Mouse (Mus musculus) MEL-GATA-1-ER (cell line): Measurements from ENCODE around the gene Pde4b.
"Not testable (repeated sequence)": the region's sequence is repeated elsewhere in the genome, so short reads cannot be mapped to it uniquely, and the experiment has no call there.

Experiments
- DNase-seq: peaks from one replicate; pipeline ENCODE4 v3.0.0-alpha.2; 2012; ENCODE audit warnings: low read depth; ENCODE audit errors: extremely low read depth

Gene Pde4b

DNA sequence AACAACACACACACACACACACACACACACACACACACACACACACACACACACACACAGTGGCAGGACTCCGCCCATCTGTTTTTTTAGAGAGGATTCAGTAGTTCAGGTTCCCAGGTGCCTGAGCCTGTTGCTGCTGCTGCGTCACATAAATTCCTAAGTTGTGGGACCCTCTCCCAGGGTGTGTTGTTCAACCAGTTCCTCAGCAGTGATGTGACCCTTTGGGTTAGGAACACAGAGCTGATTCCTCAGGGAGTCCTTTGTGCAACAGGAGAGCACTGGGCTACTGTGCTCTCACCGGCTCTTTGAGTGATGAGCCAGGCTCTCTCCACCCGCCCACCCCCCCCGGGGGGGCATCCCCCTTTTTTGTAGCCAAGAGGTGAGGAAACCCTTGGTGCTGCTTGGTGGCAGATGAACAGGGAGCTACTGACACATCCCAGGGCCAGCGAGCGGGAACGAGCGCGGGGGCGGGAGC is at the start of gene Pde4b:
TSS of gene Pde4b (plus strand) at position 453 of the 475 bp plus-strand sequence.
- no peak for DNase-seq

DNA sequence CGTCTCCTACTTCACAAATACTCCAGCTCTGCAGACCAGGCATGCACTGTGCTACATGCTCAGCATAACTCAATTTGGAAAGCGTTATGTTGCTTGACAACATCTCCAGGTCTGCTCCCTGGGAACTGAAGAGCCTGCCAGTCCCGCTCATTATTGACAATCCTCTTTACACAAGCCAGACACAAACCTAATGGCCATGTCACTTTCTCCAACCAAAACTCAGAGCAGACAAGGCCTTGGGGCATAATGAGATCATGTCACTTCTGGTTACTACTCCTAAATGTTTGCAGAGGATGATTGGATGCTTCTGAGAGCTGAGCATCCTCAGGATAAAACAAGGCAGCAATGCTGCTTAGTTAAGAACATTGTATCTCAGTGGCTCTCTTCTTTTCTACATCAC is 47.2 kb upstream of the Pde4b start:
- DNase-seq = no peak

DNA sequence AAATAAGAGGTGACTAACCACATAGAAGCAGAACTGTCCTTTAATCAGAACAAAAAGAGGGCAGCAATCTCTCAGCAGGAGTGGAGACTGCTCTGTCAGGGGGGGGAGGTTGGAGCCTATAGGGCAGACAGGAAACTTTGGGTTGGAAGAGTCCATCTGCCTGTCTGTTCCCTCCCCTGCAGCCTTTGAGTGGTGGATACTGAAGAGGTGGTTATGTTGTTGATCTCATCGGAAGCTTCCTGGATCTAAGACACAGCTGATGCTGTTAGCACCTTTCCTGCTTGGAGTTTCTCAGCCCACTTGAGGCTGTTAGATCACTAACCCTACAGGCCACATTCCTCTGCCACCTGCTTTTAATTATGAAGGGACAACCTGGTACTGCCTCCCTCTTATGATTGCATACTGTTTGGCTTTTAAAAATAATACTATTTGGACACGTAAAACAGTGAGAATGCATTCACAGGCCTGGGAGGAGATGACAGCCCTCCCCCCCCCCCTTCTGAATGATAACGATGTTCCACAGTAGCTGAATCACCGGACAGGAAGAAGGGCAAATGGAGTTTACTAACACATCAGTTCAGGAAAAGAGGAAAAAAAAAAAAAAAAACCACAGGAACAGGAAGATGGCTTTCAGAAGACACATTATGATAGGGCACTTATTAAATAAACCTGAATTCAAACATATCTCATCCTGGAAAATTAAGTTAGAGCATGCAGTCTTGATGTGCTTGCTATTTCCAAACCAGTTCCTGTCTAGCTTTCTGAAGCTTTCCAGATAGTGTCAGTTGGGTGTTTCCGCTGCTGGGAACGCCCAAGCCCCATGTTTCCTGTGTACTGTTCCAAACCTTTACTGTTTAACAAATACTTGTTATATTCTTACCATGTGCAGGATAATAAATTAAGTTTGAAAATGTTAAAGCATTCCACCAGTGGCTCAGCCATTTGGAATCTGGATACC is 41.9 kb upstream of the Pde4b start:
- peak; percentile 8 for DNase-seq

DNA sequence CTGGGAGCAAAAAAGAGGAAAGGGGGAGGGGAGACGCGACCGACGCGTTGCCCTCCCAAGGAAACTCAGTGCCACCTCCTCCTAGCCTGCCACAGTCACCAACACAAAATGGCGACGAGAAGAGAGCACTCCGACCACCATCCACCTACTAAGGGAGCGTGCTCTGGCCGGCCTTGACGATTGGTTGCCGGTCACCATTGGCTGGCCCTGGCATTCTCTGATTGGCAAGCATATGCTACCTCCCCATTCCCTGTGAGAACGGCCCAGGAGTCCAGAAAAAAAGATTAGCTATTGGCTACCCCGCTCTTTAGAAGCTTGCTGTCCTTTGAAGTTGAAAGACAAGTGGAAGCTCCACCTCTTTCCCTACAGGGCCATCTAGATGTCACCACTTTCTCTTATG is 38.0 kb upstream of the Pde4b start:
- not testable (repeated sequence) for DNase-seq

DNA sequence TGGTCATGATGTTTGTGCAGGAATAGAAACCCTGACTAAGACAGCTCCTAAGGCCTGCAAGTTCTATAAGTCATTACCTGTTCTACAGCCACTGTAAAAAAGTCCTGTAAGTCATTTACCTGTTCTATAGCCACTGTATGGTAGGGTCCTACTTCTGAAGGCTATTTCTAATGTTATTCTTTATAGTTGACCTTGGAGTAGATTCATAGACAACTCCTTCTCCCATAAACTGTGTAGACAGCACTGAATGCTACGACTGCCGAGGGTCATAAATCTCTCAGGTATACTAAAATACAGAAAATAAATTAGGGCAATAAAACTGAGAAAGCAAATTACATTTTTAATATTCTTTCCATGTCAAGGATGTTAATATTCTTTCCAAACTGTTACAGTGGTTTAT is 26.0 kb upstream of the Pde4b start:
- DNase-seq = no peak

DNA sequence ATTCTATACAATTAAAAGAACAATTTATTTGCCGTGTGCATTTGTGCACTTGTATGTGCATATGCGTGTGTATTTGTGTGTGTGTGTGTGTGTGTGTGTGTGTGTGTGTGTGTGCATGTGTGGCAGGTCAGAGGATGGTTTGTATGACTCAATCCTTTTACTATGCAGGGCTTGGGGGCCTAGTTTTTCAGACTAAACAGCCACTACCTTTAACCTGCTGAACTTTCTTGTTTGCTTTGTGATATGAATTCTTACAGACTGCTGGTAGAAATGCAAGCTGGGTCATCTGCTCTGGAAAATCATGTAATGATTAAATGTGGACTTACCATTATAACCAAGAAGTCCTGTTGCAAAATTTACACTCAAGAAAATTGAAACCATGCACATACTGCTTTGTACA is 18.0 kb upstream of the Pde4b start:
- no peak for DNase-seq

DNA sequence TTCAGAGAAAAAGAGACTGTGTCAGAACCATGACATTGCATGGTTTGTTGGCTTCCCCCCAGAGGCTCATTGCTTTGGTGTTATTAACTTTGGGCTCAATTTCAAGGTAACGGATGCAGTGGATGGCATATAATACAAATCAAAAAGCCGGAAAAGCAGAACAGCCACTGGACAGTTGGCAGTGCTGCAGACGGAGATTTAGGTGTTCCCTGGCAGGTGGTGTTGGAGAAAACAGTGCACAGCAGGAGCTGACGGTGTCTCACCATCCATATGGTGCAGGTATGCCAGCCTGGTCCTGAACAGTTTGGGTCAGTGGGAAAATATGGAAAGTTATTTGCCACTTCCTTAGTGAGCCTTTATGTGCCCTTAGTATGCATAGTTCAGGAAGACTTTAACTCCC is 1.0 kb upstream of the Pde4b start:
- no peak for DNase-seq

DNA sequence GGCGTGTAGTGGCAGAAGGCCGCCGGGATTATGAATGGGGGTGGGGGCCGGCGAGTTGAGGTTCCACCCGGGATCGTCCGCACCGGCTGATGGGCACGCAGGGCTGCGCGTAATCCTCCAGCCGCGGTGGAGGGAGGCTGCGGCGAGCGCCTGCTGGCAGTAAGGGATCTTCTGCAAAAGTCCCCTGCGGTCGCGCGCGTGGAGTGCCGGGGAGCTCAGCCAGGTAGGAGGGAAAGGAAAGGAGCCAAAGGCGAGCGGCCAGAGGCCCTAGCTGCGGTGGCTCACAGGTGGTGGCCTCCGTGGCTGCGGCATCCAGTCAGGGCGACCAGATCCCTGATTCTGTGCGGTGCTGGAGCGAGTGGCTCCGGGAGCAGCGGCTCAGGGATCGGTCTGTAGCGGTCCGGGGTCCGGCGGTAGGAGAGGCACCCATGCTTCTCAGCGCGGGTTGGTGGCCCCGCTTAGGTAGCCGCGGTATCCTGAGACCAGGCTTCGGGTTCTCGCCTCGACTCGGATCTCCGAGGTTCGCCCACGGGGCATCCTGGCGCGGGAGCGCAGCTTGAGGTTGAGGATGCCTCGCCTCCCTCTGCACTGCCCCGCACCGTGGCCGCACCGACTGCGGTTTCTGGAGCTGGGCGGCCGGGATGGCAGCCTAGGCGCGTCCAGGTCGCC is 357 bp downstream of the Pde4b start:
- DNase-seq = no peak

DNA sequence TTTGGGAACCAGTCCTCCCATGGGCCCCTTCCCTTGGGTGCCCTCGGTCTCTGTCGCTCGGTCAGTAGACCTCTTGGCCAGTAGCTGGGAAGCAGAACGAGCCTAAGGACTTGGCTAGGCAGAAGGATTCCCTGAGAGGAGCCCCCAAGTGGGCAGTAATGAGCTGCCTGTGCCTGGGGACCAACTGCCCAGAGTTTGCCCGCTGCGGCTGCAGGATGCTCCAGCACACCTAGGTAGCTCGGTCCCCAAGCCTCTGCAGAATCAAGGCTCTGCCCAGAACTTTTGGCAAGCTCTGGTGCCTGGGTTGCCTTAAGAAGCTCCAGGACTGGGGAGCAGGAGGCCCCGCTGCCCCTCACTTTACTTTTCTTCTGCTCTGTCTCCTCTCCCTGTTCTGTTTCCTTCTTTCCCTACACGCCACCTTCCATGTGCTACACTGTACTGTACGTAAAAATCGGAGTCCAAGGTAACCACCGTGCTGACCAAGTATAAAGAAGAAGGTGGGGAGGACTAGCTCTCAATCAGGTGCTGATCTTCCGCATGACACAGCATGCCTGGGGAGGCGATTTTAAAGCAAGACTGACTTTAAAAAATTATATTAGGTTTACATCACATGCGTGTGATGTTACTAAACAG is 1.0 kb downstream of the Pde4b start:
- DNase-seq = no peak

DNA sequence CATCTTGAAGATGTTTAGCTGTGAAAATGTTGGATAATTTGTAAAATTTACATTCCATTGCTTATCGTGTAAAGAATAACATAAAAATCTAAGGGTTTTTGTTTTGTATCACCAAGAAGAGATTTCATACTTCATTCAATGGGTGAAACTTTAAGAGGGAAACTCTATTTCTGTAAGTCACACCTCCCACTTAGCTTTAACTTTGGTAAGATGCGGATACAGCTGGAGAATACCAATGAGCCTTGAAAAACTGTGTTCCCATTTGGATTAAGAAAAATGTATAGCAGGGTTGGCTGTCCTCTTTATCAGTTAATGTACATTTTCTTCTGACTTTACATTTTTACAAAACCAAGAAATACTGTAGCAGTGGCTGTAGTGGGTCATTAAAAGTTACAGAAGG is 8.5 kb downstream of the Pde4b start:
- no peak for DNase-seq

DNA sequence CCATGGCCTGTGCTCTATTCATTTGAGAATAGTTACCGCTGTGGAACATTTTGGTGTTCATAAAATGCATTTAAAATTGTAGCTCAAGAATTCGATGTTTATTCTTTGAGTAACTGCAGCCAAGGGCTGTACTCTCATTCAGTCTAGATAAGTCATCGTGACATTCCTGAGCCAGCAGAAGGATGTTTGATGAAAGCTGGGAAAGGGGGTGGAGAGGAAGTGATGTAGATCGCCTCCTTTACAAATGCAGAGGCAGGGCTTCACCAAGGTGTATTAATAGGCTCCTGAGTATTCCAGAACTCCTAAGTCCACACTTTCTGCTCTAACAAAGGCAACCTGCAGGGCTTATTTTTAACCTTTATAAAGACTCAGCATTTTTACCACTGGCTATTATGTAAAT is 14.9 kb downstream of the Pde4b start:
- DNase-seq = no peak

DNA sequence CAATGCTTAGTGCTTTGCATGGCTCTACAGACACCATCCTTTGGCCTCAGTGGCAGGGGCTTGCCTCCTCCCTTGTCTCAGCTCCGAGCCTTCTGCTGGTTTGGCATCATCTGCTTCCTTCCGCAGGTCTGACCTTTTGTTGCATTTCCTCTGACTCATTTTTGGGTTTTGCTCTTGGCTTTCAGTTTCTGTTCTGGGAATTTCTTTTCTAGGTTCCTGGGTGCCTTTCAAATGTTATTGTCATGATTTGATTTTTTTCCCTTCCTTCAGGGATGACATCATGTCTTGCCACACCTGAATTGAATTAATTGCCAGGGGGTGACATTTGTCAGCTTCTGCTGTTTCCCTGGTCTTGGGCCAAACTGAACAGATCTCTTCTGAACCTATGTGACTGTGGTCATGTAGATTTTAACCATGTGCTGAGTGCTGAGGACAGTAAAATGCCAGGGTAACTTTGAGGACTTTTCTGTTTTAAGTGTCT is 17.2 kb downstream of the Pde4b start:
- DNase-seq = no peak

DNA sequence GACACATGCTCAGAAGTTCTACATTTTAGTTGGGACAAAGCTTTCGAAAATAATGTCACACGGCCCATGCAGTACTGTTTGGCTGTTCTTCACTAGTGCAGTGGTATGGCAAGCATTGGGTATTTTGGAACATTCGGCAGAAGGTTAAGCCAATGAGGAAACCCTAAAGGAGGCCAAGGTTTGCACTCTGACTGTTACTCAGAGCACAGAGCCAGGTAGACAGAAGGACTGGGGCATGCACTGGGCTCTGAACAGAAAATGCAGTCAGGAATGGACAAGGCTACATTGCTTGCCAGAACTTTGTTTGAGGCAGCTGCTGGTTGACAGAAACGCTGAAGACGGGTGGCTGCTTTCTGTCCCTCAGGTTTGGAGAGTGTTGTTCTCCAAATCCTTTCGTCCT is 19.4 kb downstream of the Pde4b start:
- no peak for DNase-seq

DNA sequence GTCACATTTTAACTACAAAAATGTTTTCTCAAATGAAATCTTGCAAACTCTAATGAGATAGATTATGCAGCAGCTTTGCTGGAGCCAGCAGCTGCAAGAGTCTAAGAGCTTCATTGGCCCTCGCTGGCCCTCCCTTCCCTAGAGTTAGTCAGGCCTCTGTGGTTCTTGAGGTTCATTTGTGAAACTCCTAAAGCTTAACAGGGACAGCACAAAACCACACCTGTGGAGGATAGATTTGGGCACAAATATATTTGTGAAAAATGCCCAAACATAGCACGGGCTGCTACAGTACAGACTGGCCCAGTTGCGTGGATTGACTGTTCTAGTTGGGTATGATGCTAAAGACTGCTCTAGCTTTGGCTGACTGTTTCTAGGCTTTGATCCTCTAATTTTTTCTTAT is 32.1 kb downstream of the Pde4b start:
- no peak for DNase-seq

DNA sequence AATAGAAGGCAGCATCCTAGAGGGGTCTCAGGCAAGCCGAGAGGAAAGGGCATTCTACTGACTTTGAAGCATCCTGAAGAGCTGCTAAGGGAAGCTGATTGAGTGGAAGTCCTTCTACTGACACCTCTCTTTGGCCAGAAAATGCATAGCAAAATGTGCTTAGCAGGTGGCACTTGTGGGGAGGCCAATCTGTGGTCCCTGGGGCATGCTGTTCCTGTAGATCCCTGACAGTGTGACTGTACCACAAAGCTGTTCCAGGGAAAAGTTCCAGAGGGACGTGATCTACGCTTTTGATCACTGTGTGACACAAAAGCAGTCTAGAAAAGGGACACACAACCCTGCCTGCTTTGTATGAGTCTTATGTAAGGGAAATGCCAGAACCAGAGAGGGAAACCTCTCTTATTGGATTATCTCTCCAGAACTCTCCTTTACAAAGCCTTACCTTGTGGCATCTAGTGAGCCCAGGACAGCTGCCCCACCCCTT is 49.1 kb downstream of the Pde4b start:
- no peak for DNase-seq

DNA sequence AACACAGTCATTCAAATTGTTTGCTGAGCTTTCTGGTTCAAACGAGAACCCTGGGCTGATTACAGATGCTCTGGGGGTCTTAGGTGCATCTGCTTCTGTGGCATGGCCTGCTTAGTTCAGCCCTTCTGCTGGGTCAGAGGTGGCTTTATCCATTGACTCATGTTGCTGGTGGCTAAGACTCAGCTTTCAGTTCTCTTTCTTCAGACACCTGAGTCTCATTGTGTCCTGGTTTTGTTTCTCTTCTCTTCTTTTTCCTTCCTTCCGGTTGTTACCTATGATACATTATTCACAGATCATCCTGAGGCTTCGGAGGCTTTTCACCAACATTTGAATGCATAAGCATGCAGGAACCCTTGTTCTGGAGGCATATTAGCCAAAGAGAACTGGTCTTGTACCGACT is 51.0 kb downstream of the Pde4b start:
- DNase-seq = no peak

DNA sequence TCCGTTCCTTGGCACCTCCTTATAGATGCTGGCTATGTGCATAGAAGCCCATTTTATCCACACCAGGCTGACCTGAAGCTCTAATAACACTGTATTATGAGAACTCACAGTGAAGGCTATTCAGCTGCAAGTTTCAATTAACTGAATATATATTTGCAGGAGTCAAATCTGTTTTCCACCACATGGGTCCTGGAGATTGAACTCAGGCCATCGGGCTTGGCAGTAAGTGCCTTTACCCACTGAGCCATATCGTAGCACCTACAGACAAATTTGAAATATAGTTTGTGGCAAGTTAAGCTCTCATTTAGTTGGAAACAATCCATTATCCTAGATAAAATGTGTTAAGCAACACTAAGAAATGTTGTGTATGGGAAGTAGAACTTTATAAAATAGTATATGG is 53.9 kb downstream of the Pde4b start:
- no peak for DNase-seq

DNA sequence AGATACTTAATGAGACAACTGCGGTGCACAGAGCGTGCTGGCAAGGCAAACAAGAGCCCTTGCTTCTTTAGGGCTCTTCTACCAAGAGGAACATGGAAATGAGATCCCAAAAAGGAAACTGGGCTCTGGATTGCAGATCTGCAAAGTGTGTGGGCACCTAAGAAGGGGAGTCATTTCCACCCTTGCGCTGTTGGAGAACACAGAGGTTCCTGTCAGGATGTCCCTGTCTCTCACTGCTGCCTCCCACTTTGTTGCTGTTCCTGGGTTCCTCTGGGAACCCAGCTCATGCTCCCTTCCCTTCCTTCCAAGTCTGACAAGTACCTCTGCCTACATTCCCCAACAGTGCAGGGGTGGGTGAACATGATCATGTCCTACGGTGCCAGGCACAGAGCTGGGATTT is 61.4 kb downstream of the Pde4b start:
- DNase-seq = no peak

DNA sequence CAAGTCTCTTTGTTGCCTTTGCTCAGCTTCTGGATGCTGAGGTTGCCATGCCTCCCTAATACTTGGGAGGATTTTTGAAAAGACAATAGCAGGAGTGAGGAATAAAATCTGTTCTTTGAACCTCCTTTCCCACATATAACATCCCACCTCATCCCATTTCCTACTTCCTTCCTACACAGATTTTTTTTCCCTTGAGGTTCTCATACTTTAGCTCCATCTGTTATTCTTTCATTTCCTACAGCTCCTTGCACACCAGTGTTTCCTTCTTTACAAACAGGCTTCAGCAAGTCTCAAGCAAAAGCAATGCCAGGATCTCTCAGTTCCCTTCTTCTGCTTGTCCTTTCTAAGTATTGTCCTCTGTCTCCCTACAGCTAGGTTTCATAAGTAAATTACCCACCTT is 71.8 kb downstream of the Pde4b start:
- no peak for DNase-seq

DNA sequence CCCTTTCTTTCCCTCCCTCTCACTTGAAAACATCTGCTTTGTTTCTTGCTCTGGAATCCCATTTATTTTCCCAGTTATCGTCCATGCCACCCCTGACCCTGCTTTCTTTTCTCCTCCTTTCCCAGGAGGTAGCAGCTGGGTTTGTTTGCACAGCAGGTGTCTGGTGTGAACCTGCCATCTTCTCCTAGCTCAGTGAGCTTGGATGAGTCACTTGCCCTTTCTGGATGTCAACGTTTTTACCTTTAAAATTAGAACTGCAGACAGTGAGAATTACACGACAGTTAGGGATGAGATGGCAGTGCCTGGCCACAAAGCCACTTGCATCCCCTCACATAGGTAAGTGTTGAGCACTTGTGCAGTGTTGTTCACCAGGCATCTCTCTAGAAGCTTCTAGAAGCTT is 84.3 kb downstream of the Pde4b start:
- DNase-seq = no peak

DNA sequence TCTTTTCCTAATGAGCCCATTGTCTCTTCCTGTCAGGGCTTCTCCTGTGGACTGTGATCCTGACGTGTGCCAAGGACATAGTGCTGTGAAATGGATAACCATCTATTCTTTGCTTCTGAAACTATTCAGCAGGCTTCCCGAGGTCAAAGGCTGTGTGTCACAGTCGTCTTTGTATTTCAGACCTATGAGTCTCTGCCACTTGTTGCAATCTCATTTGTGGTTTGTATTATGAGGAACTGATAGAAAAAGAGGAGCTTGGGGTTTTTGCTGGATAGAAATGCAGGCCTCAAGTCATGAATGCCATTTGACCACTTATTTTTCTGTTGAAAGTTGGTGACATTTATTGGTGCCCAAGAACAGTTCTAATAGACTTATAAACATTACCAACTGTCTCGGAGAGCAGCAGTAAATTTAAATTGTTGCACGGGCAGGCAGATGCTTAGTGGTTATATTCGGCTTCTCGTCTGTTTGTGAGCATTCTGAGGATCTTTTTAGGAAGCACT is 85.4 kb downstream of the Pde4b start:
- no peak for DNase-seq

DNA sequence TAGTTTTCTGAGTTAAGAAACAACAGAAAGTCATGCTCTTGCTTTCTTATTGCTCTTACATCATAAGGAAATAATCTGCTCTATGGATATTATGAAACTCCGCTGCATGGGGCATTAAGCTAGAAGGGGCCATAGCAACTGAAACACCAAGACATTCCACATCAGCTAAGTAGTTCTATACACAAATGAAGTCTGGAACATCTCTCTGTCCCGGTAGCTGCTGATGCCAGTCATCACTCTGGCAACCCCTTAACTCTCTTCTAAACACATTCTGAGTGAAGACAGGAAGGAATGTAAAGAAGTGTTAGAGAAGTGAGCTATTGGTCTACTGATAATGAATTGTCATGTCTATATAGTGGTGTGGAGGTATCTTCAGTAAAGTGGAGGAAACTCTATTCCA is 88.6 kb downstream of the Pde4b start:
- no peak for DNase-seq
